Mouse (Mus musculus): Measurements from ENCODE around the gene Trpc5. TPM values are rescaled to one million over a fixed set of nuclear protein-coding genes. Genes with fewer than 3 reads are reported as not detected.
A peak's percentile ranks its signal among the peaks of the same experiment; 100 is the strongest.

Gene Trpc5
- polyA plus RNA-seq, 1 experiment, result not detected

GRCm38 (mm10) chrX:144420259-144420658 lies 267.7 kb downstream of the Trpc5 start:
- no peaks in the 10 kb centered on the region for H3K27me3 ChIP-seq (ENCODE audit: control insufficient read depth, insufficient read depth, low read length, poor library complexity, severe bottlenecking)
- H3K36me3 ChIP-seq (ENCODE audit: control insufficient read depth, insufficient read depth, low read length, poor library complexity, severe bottlenecking), result no peaks in the 10 kb centered on the region
- no peak overlapping the region for H3K27ac ChIP-seq (ENCODE audit: insufficient read depth, low read length)
- TF ChIP-seq POLR2A (IDR thresholded peaks at IDR 0.05; ENCODE audit: insufficient read depth, low read length) (no peak), EP300 (IDR thresholded peaks at IDR 0.05; ENCODE audit: insufficient read depth, low read depth, low read length) (no peak), CTCF (IDR thresholded peaks at IDR 0.05; ENCODE audit: low read depth, low read length) (no peak)
- no peak overlapping the region for H3K4me3 ChIP-seq (ENCODE audit: low read depth, low read length)
- no peak overlapping the region for H3K9ac ChIP-seq (ENCODE audit: low read depth, poor library complexity, severe bottlenecking)
- H3K9me3 ChIP-seq (replicated peaks; ENCODE audit: control insufficient read depth, insufficient read depth, low read length, poor library complexity, severe bottlenecking), result no peaks in the 10 kb centered on the region
- H3K4me1 ChIP-seq (ENCODE audit: control insufficient read depth, insufficient read depth, low read length), result no peaks in the 10 kb centered on the region

DNA sequence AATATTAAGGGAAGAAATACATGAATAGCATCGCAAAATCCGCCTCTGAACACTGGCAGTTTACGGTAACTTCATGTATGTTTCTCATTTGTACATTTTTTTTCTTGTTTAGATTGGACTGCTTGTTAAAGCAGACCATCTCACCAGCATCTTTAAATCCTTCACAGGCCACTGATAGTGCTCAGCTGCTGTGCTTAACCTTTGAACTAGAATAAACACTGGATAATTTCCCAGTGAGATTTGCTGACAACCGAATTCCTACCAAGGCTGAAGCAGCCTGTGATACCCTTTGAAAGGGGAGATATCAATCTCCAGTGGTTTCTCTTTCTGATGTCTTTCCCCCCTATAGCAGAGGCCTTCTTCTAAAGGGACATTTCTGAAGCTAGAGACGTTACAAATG lies 279.9 kb downstream of the Trpc5 start:
- no peak overlapping the region for H3K4me3 ChIP-seq (ENCODE audit: low read depth, low read length)
- H3K4me1 ChIP-seq (ENCODE audit: control insufficient read depth, insufficient read depth, low read length), result no peaks in the 10 kb centered on the region
- no peak for TF ChIP-seq CTCF (IDR thresholded peaks at IDR 0.05; ENCODE audit: low read depth, low read length)
- no peak for TF ChIP-seq EP300 (IDR thresholded peaks at IDR 0.05; ENCODE audit: insufficient read depth, low read depth, low read length)
- no peaks in the 10 kb centered on the region for H3K9me3 ChIP-seq (replicated peaks; ENCODE audit: control insufficient read depth, insufficient read depth, low read length, poor library complexity, severe bottlenecking)
- no peak overlapping the region for H3K9ac ChIP-seq (ENCODE audit: low read depth, poor library complexity, severe bottlenecking)
- no peak overlapping the region for H3K27ac ChIP-seq (ENCODE audit: insufficient read depth, low read length)
- no peaks in the 10 kb centered on the region for H3K36me3 ChIP-seq (ENCODE audit: control insufficient read depth, insufficient read depth, low read length, poor library complexity, severe bottlenecking)
- no peaks in the 10 kb centered on the region for H3K27me3 ChIP-seq (ENCODE audit: control insufficient read depth, insufficient read depth, low read length, poor library complexity, severe bottlenecking)

GRCm38 (mm10) chrX:144403526-144403925 lies 284.5 kb downstream of the Trpc5 start:
- Histone ChIP-seq H3K4me3 (ENCODE audit: low read depth, low read length) (no peak overlapping the region), H3K4me1 (ENCODE audit: control insufficient read depth, insufficient read depth, low read length) (no peaks in the 10 kb centered on the region), H3K27me3 (ENCODE audit: control insufficient read depth, insufficient read depth, low read length, poor library complexity, severe bottlenecking) (no peaks in the 10 kb centered on the region), H3K9me3 (replicated peaks; ENCODE audit: control insufficient read depth, insufficient read depth, low read length, poor library complexity, severe bottlenecking) (no peaks in the 10 kb centered on the region), H3K9ac (ENCODE audit: low read depth, poor library complexity, severe bottlenecking) (no peak overlapping the region), H3K36me3 (ENCODE audit: control insufficient read depth, insufficient read depth, low read length, poor library complexity, severe bottlenecking) (no peaks in the 10 kb centered on the region), H3K27ac (ENCODE audit: insufficient read depth, low read length) (no peak overlapping the region)
- peak; percentile 71 for TF ChIP-seq CTCF (IDR thresholded peaks at IDR 0.05; ENCODE audit: low read depth, low read length)
- no peak for TF ChIP-seq POLR2A (IDR thresholded peaks at IDR 0.05; ENCODE audit: insufficient read depth, low read length)

- Histone ChIP-seq H3K9ac (ENCODE audit: low read depth, poor library complexity, severe bottlenecking) (no peak overlapping the region), H3K36me3 (ENCODE audit: control insufficient read depth, insufficient read depth, low read length, poor library complexity, severe bottlenecking) (peaks cover 34% of the 10 kb centered on the region), H3K4me3 (ENCODE audit: low read depth, low read length) (no peak overlapping the region), H3K27ac (ENCODE audit: insufficient read depth, low read length) (no peak overlapping the region), H3K27me3 (ENCODE audit: control insufficient read depth, insufficient read depth, low read length, poor library complexity, severe bottlenecking) (no peaks in the 10 kb centered on the region), H3K4me1 (ENCODE audit: control insufficient read depth, insufficient read depth, low read length) (no peaks in the 10 kb centered on the region), H3K9me3 (replicated peaks; ENCODE audit: control insufficient read depth, insufficient read depth, low read length, poor library complexity, severe bottlenecking) (no peaks in the 10 kb centered on the region)
- TF ChIP-seq CTCF (IDR thresholded peaks at IDR 0.05; ENCODE audit: low read depth, low read length) (no peak), EP300 (IDR thresholded peaks at IDR 0.05; ENCODE audit: insufficient read depth, low read depth, low read length) (no peak), POLR2A (IDR thresholded peaks at IDR 0.05; ENCODE audit: insufficient read depth, low read length) (no peak)
Observed at GRCm38 (mm10) chrX:144374196-144374595, 313.8 kb downstream of the Trpc5 start.

- H3K27me3 ChIP-seq (ENCODE audit: control insufficient read depth, insufficient read depth, low read length, poor library complexity, severe bottlenecking), result no peaks in the 10 kb centered on the region
- no peaks in the 10 kb centered on the region for H3K4me1 ChIP-seq (ENCODE audit: control insufficient read depth, insufficient read depth, low read length)
- H3K36me3 ChIP-seq (ENCODE audit: control insufficient read depth, insufficient read depth, low read length, poor library complexity, severe bottlenecking), result peaks cover 11% of the 10 kb centered on the region
- TF ChIP-seq CTCF (IDR thresholded peaks at IDR 0.05; ENCODE audit: low read depth, low read length) (no peak), EP300 (IDR thresholded peaks at IDR 0.05; ENCODE audit: insufficient read depth, low read depth, low read length) (0 out of 2 replicates have a peak, but pooled peaks have one; percentile 27)
- H3K27ac ChIP-seq (ENCODE audit: insufficient read depth, low read length), result peak overlapping the region; percentile 90
- H3K9me3 ChIP-seq (replicated peaks; ENCODE audit: control insufficient read depth, insufficient read depth, low read length, poor library complexity, severe bottlenecking), result no peaks in the 10 kb centered on the region
- peak overlapping the region; percentile 43 for H3K4me3 ChIP-seq (ENCODE audit: low read depth, low read length)
- peak overlapping the region; percentile 5; the same call in 1 of the 2 replicates for H3K9ac ChIP-seq (ENCODE audit: low read depth, poor library complexity, severe bottlenecking)
Observed at GRCm38 (mm10) chrX:144338355-144338754, 349.6 kb downstream of the Trpc5 start.

DNA sequence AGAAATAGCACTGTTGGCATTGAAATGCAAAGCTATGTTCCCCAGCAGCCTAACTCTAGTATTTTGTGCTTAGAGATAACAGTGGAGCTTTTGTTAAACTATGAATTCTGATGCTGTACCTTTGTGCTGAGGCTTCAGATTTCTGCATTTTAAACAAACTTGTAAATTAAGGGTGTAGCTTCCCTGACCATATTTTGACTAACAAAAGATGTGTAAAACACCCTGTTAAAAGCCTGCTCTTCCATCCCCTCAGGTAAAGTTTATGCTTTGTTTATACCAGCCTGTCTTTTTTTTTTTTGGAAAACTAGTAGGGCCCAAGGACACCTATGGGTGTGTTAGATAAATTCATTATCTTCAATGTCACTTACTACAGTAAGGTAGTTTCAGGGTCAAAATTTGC lies 350.0 kb downstream of the Trpc5 start:
- Histone ChIP-seq H3K36me3 (ENCODE audit: control insufficient read depth, insufficient read depth, low read length, poor library complexity, severe bottlenecking) (peaks cover 8% of the 10 kb centered on the region), H3K4me3 (ENCODE audit: low read depth, low read length) (no peak overlapping the region; the same call in 1 of the 2 replicates), H3K27ac (ENCODE audit: insufficient read depth, low read length) (peak overlapping the region; percentile 90; the same call in 1 of the 2 replicates), H3K27me3 (ENCODE audit: control insufficient read depth, insufficient read depth, low read length, poor library complexity, severe bottlenecking) (no peaks in the 10 kb centered on the region), H3K9me3 (replicated peaks; ENCODE audit: control insufficient read depth, insufficient read depth, low read length, poor library complexity, severe bottlenecking) (no peaks in the 10 kb centered on the region), H3K9ac (ENCODE audit: low read depth, poor library complexity, severe bottlenecking) (no peak overlapping the region), H3K4me1 (ENCODE audit: control insufficient read depth, insufficient read depth, low read length) (no peaks in the 10 kb centered on the region)
- TF ChIP-seq POLR2A (IDR thresholded peaks at IDR 0.05; ENCODE audit: insufficient read depth, low read length), result no peak
- TF ChIP-seq CTCF (IDR thresholded peaks at IDR 0.05; ENCODE audit: low read depth, low read length), result no peak
- TF ChIP-seq EP300 (IDR thresholded peaks at IDR 0.05; ENCODE audit: insufficient read depth, low read depth, low read length), result no peak
